Mouse (Mus musculus): Measurements from ENCODE around the gene Ppp2r5c.

DNA sequence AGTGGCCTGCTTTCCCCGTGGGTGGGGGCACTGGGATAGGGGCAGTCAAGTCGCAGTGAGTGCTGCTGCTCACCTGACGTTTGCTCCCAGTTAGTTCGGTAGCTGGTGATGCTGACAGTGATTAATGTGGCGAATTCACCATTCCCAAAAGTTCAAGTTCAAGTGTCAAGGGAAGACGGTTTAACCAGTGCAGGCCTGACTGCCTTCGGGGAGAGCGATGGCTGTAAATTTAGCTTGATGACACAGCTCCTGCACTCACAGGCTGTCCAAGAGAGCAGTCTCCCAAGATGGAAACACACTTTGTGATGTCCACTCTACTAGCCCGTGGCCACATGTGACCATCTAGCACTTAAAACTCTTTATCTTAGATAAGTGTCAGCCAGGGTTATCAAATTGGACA lies 41.1 kb downstream of the Ppp2r5c start:
- TF ChIP-seq TBP (IDR thresholded peaks at IDR 0.05; ENCODE audit: low read depth, low read length) (no peak), USF1 (IDR thresholded peaks at IDR 0.05; ENCODE audit: low read depth, low read length) (no peak), CTCF (IDR thresholded peaks at IDR 0.05 in 2 of 3, conservative IDR thresholded peaks at IDR 0.05 in 1 of 3; ENCODE audit: control insufficient read depth in 1 of 3, insufficient read depth in 1 of 3, low read depth in 2 of 3, low read length in 3 of 3, poor library complexity in 1 of 3, severe bottlenecking in 1 of 3) (no peak), POLR2AphosphoS5 (IDR thresholded peaks at IDR 0.05; ENCODE audit: borderline replicate concordance, low read depth, low read length) (no peak), POLR2A (IDR thresholded peaks at IDR 0.05; ENCODE audit: control insufficient read depth in 1 of 2, insufficient read depth in 1 of 2, low read depth in 1 of 2, low read length in 2 of 2, poor library complexity in 1 of 2) (no peak), GATA1 (IDR thresholded peaks at IDR 0.05; ENCODE audit: low read depth, low read length) (no peak), HCFC1 (IDR thresholded peaks at IDR 0.05; ENCODE audit: low read depth, low read length) (no peak), EP300 (IDR thresholded peaks at IDR 0.05; ENCODE audit: low read depth in 1 of 2, low read length in 2 of 2) (no peak), NELFE (IDR thresholded peaks at IDR 0.05; ENCODE audit: low read depth, low read length) (no peak), ZNF384 (IDR thresholded peaks at IDR 0.05; ENCODE audit: low read depth, low read length) (no peak)

All from MEL (cell line).